Mouse (Mus musculus): ENCODE measurements around the gene Ano1. TPM values are rescaled to one million over a fixed set of nuclear protein-coding genes. Genes with fewer than 3 reads are reported as not detected.

Gene Ano1
- polyA plus RNA-seq, 1 experiment from 2014 or later, result 7.5 TPM

DNA sequence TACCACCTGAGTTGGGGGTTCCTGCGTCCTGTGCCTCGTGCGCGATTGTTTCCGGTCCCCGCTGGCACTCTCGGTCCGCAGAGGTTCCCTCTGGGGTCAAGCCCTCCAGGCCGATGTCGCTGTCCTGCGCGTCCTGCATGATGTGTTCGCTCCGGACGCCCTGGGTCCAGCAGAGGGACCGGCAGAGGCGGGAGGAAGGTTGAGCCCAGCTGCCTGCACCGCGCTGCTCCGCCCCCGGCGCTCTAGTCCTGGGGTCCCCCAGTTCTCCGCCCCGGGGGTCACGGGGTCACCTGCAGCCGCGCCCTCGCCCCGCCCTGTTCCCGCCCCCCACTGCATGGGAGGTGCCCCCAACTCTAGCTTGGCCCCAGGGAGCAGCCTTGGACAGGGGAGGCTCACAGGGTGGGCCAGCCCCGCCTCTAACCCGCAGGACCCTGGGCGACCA, 13.4 kb downstream of the Ano1 start:
- peak overlapping the region; percentile 59 for H3K9ac ChIP-seq
- peaks cover 49% of the 10 kb centered on the region for H3K27me3 ChIP-seq
- H3K9me3 ChIP-seq (replicated peaks), result no peaks in the 10 kb centered on the region
- no peak overlapping the region for H3K27ac ChIP-seq
- peak; percentile 56; the same call in 1 of the 2 replicates for ATAC-seq (ENCODE audit: low FRiP score)
- peak overlapping the region; percentile 37 for H3K4me3 ChIP-seq
- under 1% methylated on average over 33 of the region's 33 CpGs for WGBS
- no peaks in the 10 kb centered on the region for H3K36me3 ChIP-seq
- H3K4me2 ChIP-seq (replicated peaks), result peak overlapping the region; percentile 82
- H3K4me1 ChIP-seq, result peaks cover 12% of the 10 kb centered on the region

DNA sequence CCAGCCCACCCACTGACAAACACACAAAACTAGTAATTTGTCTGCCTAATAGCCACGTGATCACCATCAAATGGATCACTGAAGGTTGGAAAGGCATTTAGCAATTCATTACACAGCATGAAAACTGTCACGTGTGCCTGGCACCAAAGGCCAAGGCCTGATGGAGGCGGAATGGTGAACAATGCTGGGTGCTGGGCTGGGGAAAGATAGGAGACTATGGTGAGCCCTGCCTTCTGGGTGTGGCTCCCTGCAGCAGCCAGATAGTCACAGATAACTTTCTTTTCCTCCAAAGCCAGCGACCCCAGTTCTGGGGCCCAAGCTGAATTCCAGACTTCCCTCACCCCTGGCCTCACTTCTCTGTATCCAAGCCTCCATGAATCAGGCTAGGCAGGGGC, 19.9 kb downstream of the Ano1 start:
- Histone ChIP-seq H3K4me3 (no peak overlapping the region), H3K27ac (no peak overlapping the region; the same call in 1 of the 2 replicates), H3K4me1 (peaks cover 8% of the 10 kb centered on the region), H3K9me3 (replicated peaks) (no peaks in the 10 kb centered on the region), H3K27me3 (peaks cover 27% of the 10 kb centered on the region), H3K36me3 (no peaks in the 10 kb centered on the region), H3K4me2 (replicated peaks) (no peak overlapping the region), H3K9ac (no peak overlapping the region)
- no peak for ATAC-seq (ENCODE audit: low FRiP score)
- WGBS, result 40% methylated on average over 4 of the region's 4 CpGs

DNA sequence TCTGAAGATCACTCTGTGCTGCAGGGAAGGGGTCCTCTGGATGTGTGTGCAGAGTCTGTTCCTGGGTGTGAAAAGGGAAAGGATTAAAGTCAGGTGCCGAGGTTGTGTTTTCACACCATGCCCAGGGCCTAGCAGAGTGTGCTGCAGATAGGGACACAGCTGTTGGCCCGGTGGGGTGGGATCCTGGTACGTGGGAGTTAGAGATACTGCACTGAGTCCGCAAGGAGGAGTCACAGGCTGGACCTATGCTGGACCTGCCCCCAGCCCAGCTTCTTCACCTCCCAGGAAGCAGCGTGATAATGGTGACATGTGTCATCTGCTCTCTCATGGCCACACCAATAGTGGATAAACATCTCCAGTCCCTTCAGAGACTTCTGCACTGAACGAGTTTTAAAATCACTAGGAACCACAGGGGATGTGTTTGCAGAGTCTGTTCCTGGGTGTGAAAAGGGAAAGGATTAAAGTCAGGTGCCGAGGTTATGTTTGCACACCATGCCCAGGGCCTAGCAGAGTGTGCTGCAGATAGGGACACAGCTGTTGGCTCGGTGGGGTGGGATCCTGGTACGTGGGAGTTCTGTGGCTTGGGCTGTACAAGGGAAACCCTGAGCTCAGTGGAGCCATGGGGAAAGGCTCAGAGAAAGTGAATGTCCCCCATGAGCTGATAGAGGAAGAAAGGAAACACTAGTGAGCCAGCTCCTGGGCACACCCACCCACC, 20.4 kb downstream of the Ano1 start:
- H3K27ac ChIP-seq, result no peak overlapping the region; the same call in 1 of the 2 replicates
- 59% methylated on average over 9 of the region's 9 CpGs for WGBS
- H3K4me1 ChIP-seq, result peaks cover 8% of the 10 kb centered on the region
- no peaks in the 10 kb centered on the region for H3K36me3 ChIP-seq
- H3K4me3 ChIP-seq, result no peak overlapping the region
- H3K27me3 ChIP-seq, result peaks cover 22% of the 10 kb centered on the region
- ATAC-seq (ENCODE audit: low FRiP score), result no peak
- H3K9me3 ChIP-seq (replicated peaks), result no peaks in the 10 kb centered on the region
- no peak overlapping the region for H3K9ac ChIP-seq
- H3K4me2 ChIP-seq (replicated peaks), result no peak overlapping the region

DNA sequence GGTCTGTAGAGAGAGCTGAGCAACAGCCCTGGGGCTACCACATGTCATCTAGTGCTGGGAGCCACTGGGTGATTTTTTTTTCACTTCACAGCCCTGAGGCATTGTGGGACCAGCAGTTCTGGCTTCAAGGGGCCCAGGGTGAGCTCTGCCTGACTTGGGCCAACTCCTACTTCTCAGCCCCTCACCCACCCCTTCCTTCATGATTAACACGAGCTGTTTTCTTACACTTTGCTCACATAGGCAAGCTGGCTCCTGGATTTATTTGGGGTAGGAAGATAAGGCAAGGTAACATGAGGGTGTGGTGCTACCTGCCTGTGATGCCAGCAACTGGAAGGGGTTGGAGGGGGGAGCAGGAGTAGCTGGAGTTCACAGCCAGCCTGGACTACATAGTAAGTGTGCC, 27.5 kb downstream of the Ano1 start:
- WGBS, result 54% methylated on average over 1 of the region's 1 CpGs
- H3K4me1 ChIP-seq, result no peaks in the 10 kb centered on the region
- H3K9ac ChIP-seq, result no peak overlapping the region
- H3K9me3 ChIP-seq (replicated peaks), result no peaks in the 10 kb centered on the region
- no peaks in the 10 kb centered on the region for H3K36me3 ChIP-seq
- H3K4me2 ChIP-seq (replicated peaks), result no peak overlapping the region
- no peak overlapping the region for H3K4me3 ChIP-seq
- ATAC-seq (ENCODE audit: low FRiP score), result no peak
- H3K27ac ChIP-seq, result no peak overlapping the region
- no peaks in the 10 kb centered on the region for H3K27me3 ChIP-seq

DNA sequence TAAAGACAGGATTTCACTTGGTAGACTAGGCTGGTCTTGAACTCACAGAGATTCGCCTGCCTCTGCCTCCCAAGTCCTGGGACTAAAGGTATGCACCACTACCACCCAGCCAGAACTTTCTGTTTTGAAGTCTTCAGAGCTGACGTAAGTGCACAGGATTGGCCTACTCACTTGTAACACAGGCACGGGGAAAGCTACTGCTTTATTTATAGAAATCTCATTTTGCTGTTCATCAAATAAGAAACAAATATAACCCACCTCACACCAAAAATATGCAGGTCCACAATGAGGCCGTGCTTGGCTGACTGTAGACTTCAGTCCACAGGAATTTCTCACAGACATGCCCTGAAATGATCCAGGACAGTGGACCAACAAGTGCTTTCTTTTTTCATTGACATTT, 31.8 kb downstream of the Ano1 start:
- H3K4me3 ChIP-seq, result no peak overlapping the region
- no peaks in the 10 kb centered on the region for H3K9me3 ChIP-seq (replicated peaks)
- no peaks in the 10 kb centered on the region for H3K36me3 ChIP-seq
- H3K9ac ChIP-seq, result no peak overlapping the region
- no peak overlapping the region for H3K4me2 ChIP-seq (replicated peaks)
- no peaks in the 10 kb centered on the region for H3K4me1 ChIP-seq
- 92% methylated on average over 4 of the region's 4 CpGs for WGBS
- H3K27me3 ChIP-seq, result no peaks in the 10 kb centered on the region
- no peak for ATAC-seq (ENCODE audit: low FRiP score)
- no peak overlapping the region for H3K27ac ChIP-seq

DNA sequence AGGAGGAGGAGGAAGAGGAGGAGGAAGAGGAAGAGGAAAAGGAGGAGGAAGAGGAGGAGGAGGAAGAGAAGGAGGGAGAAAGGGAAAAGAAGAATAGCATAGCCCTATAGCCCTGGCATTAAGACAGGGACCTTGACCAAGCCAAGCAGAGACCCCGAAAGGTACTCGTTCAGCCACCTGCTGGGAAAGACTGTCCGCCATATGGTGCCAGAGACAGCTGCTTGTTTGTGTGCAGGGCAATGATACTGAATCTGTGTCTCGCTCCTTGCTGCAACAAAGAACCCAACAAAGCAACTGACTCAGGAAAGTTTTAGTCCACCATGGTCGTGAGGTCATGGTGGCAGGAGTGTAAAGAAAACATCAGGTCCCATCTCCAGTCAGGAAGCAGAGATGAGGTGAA, 34.0 kb downstream of the Ano1 start:
- H3K9ac ChIP-seq, result no peak overlapping the region
- H3K36me3 ChIP-seq, result no peaks in the 10 kb centered on the region
- H3K27ac ChIP-seq, result no peak overlapping the region
- no peak overlapping the region for H3K4me2 ChIP-seq (replicated peaks)
- H3K9me3 ChIP-seq (replicated peaks), result no peaks in the 10 kb centered on the region
- no peaks in the 10 kb centered on the region for H3K27me3 ChIP-seq
- H3K4me1 ChIP-seq, result no peaks in the 10 kb centered on the region
- no peak for ATAC-seq (ENCODE audit: low FRiP score)
- 73% methylated on average over 5 of the region's 5 CpGs for WGBS
- no peak overlapping the region for H3K4me3 ChIP-seq

DNA sequence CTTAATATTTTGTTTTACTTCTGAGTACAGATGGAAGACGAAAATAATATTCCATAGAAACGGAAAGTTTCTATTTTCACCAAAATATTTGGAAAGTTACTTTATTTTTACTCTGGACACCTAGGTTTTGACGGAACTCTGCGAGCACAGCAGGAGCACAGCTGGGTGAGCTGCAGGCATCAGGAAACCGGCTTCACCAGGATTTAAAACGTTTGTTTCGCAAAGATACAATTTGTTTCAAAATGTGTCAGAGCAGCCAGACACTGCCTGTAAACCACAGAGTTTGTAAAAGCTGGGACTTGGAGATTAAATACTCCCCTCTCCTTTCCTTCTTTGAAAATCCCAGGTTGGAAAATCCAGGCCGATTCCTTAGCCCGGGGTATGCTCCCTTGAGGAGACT, 53.9 kb downstream of the Ano1 start:
- WGBS, result 79% methylated on average over 9 of the region's 9 CpGs
- ATAC-seq (ENCODE audit: low FRiP score), result no peak
- no peaks in the 10 kb centered on the region for H3K4me1 ChIP-seq
- H3K9me3 ChIP-seq (replicated peaks), result no peaks in the 10 kb centered on the region; the same call in 1 of the 2 replicates
- H3K4me3 ChIP-seq, result no peak overlapping the region
- H3K27ac ChIP-seq, result no peak overlapping the region
- no peak overlapping the region for H3K9ac ChIP-seq
- no peaks in the 10 kb centered on the region for H3K36me3 ChIP-seq
- no peaks in the 10 kb centered on the region for H3K27me3 ChIP-seq
- H3K4me2 ChIP-seq (replicated peaks), result no peak overlapping the region

DNA sequence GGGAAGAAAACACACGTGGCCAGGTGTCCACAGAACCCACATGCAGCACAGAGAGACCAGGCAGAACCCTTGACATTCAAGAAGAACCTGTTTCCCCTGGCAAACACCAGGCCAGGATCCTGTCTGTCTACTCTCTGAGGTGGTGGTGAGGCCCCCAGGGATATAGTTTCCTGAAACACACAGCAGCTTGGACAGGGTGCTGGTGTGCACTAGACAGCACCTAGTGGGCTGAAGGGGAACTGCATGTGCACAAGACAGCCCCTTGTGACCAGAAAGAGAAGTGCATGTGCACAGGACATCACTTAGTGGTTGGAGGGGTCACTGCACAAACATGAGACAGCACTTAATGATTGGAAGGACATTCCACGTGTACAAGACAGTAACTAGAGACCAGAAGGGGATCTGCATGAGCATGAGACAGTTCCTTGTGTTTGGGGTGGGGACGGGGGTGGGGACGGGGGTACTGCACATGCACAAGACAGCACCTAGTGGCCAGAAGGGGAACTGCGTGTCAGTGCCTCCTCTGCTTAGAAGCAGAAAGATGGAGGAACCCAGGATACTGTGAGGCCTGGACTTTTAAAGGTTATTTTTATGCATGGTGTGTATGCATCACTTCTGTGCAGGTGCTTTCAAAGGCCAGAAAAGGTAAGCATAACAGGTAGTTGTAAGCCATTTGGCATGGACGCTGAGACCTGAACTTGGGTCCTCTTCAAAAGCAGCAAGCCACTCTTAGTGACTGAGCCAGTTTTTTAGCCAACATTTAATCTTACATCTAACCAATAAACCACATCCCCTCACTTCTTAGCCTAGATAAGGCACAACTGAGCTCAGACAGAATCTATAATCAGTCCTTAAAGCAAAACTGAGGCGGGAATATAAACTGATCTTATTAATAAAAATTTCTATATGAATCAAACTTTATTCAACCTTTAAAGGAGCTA, 54.7 kb downstream of the Ano1 start:
- no peak overlapping the region for H3K4me2 ChIP-seq (replicated peaks)
- no peak overlapping the region for H3K9ac ChIP-seq
- no peak overlapping the region for H3K27ac ChIP-seq
- H3K27me3 ChIP-seq, result no peaks in the 10 kb centered on the region
- WGBS, result 80% methylated on average over 7 of the region's 7 CpGs
- H3K4me1 ChIP-seq, result no peaks in the 10 kb centered on the region
- H3K9me3 ChIP-seq (replicated peaks), result no peaks in the 10 kb centered on the region; the same call in 1 of the 2 replicates
- no peaks in the 10 kb centered on the region for H3K36me3 ChIP-seq
- no peak for ATAC-seq (ENCODE audit: low FRiP score)
- H3K4me3 ChIP-seq, result no peak overlapping the region

DNA sequence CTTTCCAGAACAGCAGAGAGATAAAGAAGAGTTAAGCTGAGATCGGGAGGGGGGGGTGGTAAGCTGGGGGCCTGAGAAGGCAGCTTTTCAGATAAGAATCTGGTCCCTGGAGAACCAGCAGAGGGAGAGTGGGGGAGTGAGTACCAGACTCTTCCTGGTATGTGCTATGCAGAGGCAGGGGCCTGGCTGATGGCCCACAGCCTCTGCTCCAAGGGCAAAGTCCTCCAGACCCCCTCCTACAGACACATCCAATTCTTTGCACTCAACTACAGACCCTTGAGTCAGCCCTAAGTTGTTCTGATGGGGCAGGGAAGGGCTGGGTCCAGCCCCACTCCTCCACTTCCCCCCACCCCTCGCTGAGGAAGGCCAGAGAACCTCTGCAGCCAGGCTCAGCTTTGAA, 61.9 kb downstream of the Ano1 start:
- Histone ChIP-seq H3K4me3 (no peak overlapping the region), H3K9me3 (replicated peaks) (no peaks in the 10 kb centered on the region), H3K27me3 (no peaks in the 10 kb centered on the region), H3K4me2 (replicated peaks) (no peak overlapping the region), H3K4me1 (peaks cover 10% of the 10 kb centered on the region), H3K36me3 (no peaks in the 10 kb centered on the region), H3K27ac (no peak overlapping the region), H3K9ac (no peak overlapping the region)
- no peak for ATAC-seq (ENCODE audit: low FRiP score)
- WGBS, result 53% methylated on average over 2 of the region's 2 CpGs

DNA sequence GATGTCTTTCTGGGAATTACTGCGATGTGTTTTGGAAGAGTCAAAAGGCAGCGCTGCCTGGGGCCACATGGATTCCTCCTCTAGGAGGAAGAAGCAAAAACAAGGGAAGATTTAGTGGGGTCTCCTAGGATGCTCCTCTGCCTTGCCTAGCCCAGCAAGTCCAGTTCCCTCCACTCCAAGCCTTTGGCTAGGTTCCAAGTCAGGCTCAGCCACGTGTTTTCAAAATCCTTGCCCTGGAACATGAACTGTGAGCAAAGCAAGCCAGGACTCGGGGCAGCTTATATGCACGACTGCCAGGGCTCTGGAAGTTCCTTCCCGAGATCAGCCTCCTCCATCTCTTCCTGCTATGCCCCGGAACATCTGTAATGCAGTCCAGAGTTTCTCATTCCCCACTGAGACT, 62.6 kb downstream of the Ano1 start:
- H3K27ac ChIP-seq, result no peak overlapping the region
- 63% methylated on average over 7 of the region's 7 CpGs for WGBS
- no peak for ATAC-seq (ENCODE audit: low FRiP score)
- no peaks in the 10 kb centered on the region for H3K36me3 ChIP-seq
- H3K27me3 ChIP-seq, result no peaks in the 10 kb centered on the region
- no peak overlapping the region for H3K4me2 ChIP-seq (replicated peaks)
- no peaks in the 10 kb centered on the region for H3K9me3 ChIP-seq (replicated peaks)
- peaks cover 16% of the 10 kb centered on the region for H3K4me1 ChIP-seq
- no peak overlapping the region for H3K9ac ChIP-seq
- no peak overlapping the region for H3K4me3 ChIP-seq

DNA sequence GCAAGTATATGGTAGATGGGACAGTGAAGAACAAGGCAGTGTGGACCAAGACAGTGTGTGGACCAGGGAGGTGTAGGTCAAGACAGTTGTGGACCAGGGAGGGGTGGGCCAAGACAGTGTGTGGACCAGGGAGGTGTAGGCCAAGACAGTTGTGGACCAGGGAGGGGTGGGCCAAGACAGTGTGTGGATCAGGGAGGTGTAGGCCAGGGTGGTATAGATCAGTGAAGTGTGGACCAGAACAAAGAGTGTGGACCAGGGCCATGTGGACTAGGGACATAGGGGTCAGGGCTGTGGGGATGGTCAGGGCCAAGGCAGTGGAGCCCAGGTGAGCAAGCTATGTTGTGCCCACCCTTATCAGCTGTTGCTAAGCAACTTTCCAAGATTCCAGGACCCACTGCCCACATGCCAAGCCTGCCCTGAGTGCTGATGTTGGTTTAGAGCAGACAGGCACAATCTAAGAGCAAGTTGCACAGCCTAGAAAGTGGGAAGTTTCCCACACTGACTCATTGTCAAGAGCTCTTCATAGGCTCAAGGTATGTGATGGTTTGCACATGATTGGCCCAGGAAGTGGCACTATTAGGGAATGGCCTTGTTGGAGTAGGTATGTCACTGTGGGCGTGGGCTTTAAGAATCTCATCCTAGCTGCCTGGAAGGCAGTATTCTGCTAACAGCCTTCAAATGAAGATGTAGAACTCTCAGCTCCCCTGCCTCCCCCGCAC, 64.0 kb downstream of the Ano1 start:
- Histone ChIP-seq H3K4me3 (no peak overlapping the region), H3K27ac (no peak overlapping the region), H3K4me1 (peaks cover 16% of the 10 kb centered on the region), H3K9ac (no peak overlapping the region), H3K4me2 (replicated peaks) (no peak overlapping the region), H3K36me3 (no peaks in the 10 kb centered on the region), H3K9me3 (replicated peaks) (no peaks in the 10 kb centered on the region), H3K27me3 (no peaks in the 10 kb centered on the region)
- WGBS, result 92% methylated on average over 2 of the region's 2 CpGs
- ATAC-seq (ENCODE audit: low FRiP score), result peak; percentile 21; the same call in 1 of the 2 replicates

DNA sequence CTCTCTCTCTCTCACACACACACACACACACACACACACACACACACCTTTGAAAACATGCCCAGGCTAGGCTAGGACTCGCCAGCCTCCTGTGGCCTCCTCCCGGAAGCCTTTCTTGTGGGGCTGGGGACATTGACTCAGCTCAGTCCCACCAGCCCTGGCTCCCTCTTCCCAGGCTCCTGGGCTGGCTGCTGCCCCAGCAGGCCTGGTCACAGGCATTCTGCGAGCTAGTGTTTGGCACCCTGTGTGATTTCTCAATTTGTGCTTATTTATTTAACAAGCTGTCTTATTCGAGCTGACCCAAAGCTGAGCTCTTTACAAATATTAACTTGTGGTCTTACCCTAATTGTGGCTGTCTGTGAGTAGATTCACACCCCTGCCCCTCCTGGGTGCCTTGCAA, 66.8 kb downstream of the Ano1 start:
- no peaks in the 10 kb centered on the region for H3K36me3 ChIP-seq
- H3K9me3 ChIP-seq (replicated peaks), result no peaks in the 10 kb centered on the region
- no peak overlapping the region for H3K27ac ChIP-seq
- peaks cover 3% of the 10 kb centered on the region for H3K27me3 ChIP-seq
- no peak overlapping the region for H3K4me2 ChIP-seq (replicated peaks)
- WGBS, result 72% methylated on average over 4 of the region's 4 CpGs
- peaks cover 15% of the 10 kb centered on the region for H3K4me1 ChIP-seq
- ATAC-seq (ENCODE audit: low FRiP score), result no peak
- H3K4me3 ChIP-seq, result no peak overlapping the region
- no peak overlapping the region for H3K9ac ChIP-seq

All from hindbrain, embryonic 12.5 days (tissue).